Mouse (Mus musculus) stomach, postnatal 0 days (tissue): ENCODE measurements around the gene Phf20.

Experiments used
- CTCF ChIP-seq: IDR thresholded peaks from 2 replicates; pipeline ENCODE4 v1.5.1; 2016; ENCODE audit warnings: antibody characterized with exemption, low read depth, mild to moderate bottlenecking, moderate library complexity
- EP300 ChIP-seq: optimal IDR thresholded peaks from 2 replicates; pipeline ENCODE3; 2016; ENCODE audit warnings: antibody characterized with exemption

- TF ChIP-seq CTCF (no peak), EP300 (no peak)
Measured at GRCm38 (mm10) chr2:156250761-156251160, 54.5 kb downstream of the Phf20 start.
